ENCODE assay signal across 23 mouse cellular contexts in the genomic region with DNA sequence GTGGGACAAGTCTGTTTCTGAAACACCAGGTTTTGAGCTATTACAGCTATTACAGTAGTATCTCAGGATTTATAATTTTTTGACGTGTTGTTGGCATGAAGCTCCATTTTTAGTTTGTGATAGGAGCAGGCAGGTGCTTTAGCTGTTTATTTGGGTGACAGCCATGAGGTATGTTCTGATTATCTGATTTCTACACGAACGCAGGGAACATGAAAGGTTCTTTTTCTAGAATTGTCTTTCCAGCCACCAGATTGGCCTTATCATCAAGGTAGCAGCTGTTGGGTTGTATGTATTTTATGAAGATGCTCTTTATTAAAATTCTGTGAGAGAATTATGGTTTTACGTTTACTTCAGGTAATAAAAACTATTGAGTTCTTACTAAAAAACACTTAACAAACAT. TPM values are rescaled to one million over a fixed set of nuclear protein-coding genes. Genes with fewer than 3 reads are reported as not detected.
DNase-seq lines count a peak whose midpoint lies in the region; ATAC-seq and TF ChIP-seq lines count a peak whose summit lies in the region.
"Had no signal": no experiment of that assay in that cellular context is flagged by ENCODE, and none has a peak within 500 bp of the region (broad histone marks: within the 10 kb centered on the region; RNA-seq: fewer than 3 reads in every experiment).

No protein-coding gene starts in this region.

- WGBS in liver, postnatal 0 days (ENCODE audit: insufficient replicate concordance): 62% methylated on average over 4 of the region's 4 CpGs

- TF ChIP-seq CTCF in liver, postnatal 0 days (IDR thresholded peaks at IDR 0.05; ENCODE audit: low read depth): no peak

- H3K9ac ChIP-seq in liver, postnatal 0 days (replicated peaks): no peak overlapping the region
- H3K9ac ChIP-seq: embryonic facial prominence, embryonic 13.5 days; embryonic facial prominence, embryonic 15.5 days; forebrain, embryonic 12.5 days had no signal

- peak; percentile 41; the same call in 1 of the 2 replicates for TF ChIP-seq EP300 in liver, postnatal 0 days (IDR thresholded peaks at IDR 0.05; ENCODE audit: low read depth)

- ATAC-seq in liver, postnatal 0 days: no peak
- ATAC-seq in megakaryocyte-erythroid progenitor cell, adult 5-6 weeks (replicated peaks; ENCODE audit: low FRiP score, low TSS enrichment, poor library complexity, severe bottlenecking): peak; percentile 68
- ATAC-seq: forebrain, embryonic 14.5 days; forebrain, embryonic 16.5 days had no signal

- no peaks in the 10 kb centered on the region for H3K27me3 ChIP-seq in liver, postnatal 0 days (ENCODE audit: insufficient read depth, low read length)
- H3K27me3 ChIP-seq: embryonic facial prominence, embryonic 13.5 days; embryonic facial prominence, embryonic 15.5 days; forebrain, embryonic 12.5 days had no signal

- DNase-seq in liver, postnatal 0 days: no peak
- DNase-seq in liver: no peak
- peak; percentile 43 for DNase-seq in c-Kit-positive CD71-positive TER-119-negative erythroid progenitor cells, embryonic 14.5 days (ENCODE audit: low read depth)
- DNase-seq in MN1 (ENCODE audit: low spot score): no peak
- DNase-seq in kidney, adult 9 months: no peak
- DNase-seq: adrenal gland, adult 8-10 months; adrenal gland, postnatal 14 days; adrenal gland, postnatal 36 days; cerebellum, adult 11 months; cerebellum, adult 18-20 months; cerebellum, adult 8-10 months; cerebellum, adult 9-11 months; cerebellum, postnatal 14 days; cerebellum, postnatal 36 days; embryo, embryonic 11 days had no signal

- H3K27ac ChIP-seq in liver, postnatal 0 days (ENCODE audit: low read depth): no peak overlapping the region
- H3K27ac ChIP-seq: embryonic facial prominence, embryonic 13.5 days; embryonic facial prominence, embryonic 15.5 days; forebrain, embryonic 10.5 days; forebrain, embryonic 12.5 days had no signal

- H3K4me3 ChIP-seq in liver, postnatal 0 days (ENCODE audit: low read depth, low read length): no peak overlapping the region
- H3K4me3 ChIP-seq: embryonic facial prominence, embryonic 13.5 days; embryonic facial prominence, embryonic 15.5 days; erythroblast, embryonic 14.5 days; forebrain, embryonic 10.5 days; forebrain, embryonic 12.5 days had no signal

- H3K36me3 ChIP-seq in liver, postnatal 0 days (replicated peaks; ENCODE audit: insufficient read depth, low read length): peaks cover 2% of the 10 kb centered on the region; the same call in 1 of the 2 replicates
- H3K36me3 ChIP-seq: embryonic facial prominence, embryonic 13.5 days; embryonic facial prominence, embryonic 15.5 days; forebrain, embryonic 12.5 days had no signal

- H3K9me3 ChIP-seq in liver, postnatal 0 days (ENCODE audit: low read length): no peaks in the 10 kb centered on the region
- H3K9me3 ChIP-seq: embryonic facial prominence, embryonic 13.5 days; embryonic facial prominence, embryonic 15.5 days; forebrain, embryonic 10.5 days; forebrain, embryonic 12.5 days had no signal

- peaks cover 11% of the 10 kb centered on the region; the same call in 1 of the 2 replicates for H3K4me1 ChIP-seq in liver, postnatal 0 days (ENCODE audit: insufficient read depth)

- H3K4me2 ChIP-seq in liver, postnatal 0 days (ENCODE audit: low read depth, low read length): no peak overlapping the region
- H3K4me2 ChIP-seq: embryonic facial prominence, embryonic 13.5 days; embryonic facial prominence, embryonic 15.5 days; forebrain, embryonic 12.5 days had no signal

RNA-seq across cellular contexts. Expression of a gene that starts 45.1 kb away (rescaled TPM):
- 5.7 and 6.8 TPM in 2 replicates for polyA plus RNA-seq in liver, postnatal 0 days (2015; fragmentation: Nextera tagmentation; extraction: Ambion mirVana)
- 32.7 and 37.0 TPM in 2 replicates for total RNA-seq in megakaryocyte-erythroid progenitor cell, adult 5-6 weeks (2014; fragmentation: Nextera tagmentation)
- 28.1 and 31.7 TPM in 2 replicates for total RNA-seq in megakaryocyte-erythroid progenitor cell, adult 5-6 weeks (2017)
